Mouse (Mus musculus): ENCODE data around the gene Bmpr1b.

GRCm38 (mm10) chr3:142161405-142161804, 7.8 kb downstream of the Bmpr1b start:
- TF ChIP-seq POLR2A (IDR thresholded peaks at IDR 0.05; ENCODE audit: borderline replicate concordance, insufficient read depth, low read length) (no peak), CTCF (IDR thresholded peaks at IDR 0.05; ENCODE audit: borderline replicate concordance, insufficient read depth, low read depth, low read length) (no peak)

All from cerebellum, adult 2 months (tissue).